Mouse (Mus musculus) kidney, postnatal 0 days (tissue): ENCODE measurements around the gene Hacd4. TPM values are rescaled to one million over a fixed set of nuclear protein-coding genes. Genes with fewer than 3 reads are reported as not detected.

Source experiments
- ATAC-seq: fragments of 200-750 bp; cut with Nextera tagmentation; replicated peaks from 2 replicates; pipeline ENCODE4 v1.8.0; 2017; ENCODE audit warnings: low read depth, moderate number of reproducible peaks, moderate TSS enrichment, moderate library complexity; ENCODE audit not compliant: low FRiP score
- DNase-seq: peaks from one replicate; pipeline ENCODE4 v3.0.0-alpha.2; 2016; ENCODE audit warnings: low spot score
- H3K27ac ChIP-seq: fragments of 300-500 bp; sonication (generic); 2 replicates; pipeline ENCODE4 v1.5.1; 2014; ENCODE audit warnings: mild to moderate bottlenecking
- H3K27me3 ChIP-seq: fragments of 300-500 bp; sonication (generic); 2 replicates; pipeline ENCODE4 v1.6.1; 2014; ENCODE audit warnings: low read length, mixed read lengths; ENCODE audit not compliant: insufficient read depth
- H3K36me3 ChIP-seq: fragments of 300-500 bp; sonication (generic); 2 replicates; pipeline ENCODE4 v1.6.1; 2014; ENCODE audit warnings: low read length, mixed read lengths; ENCODE audit not compliant: insufficient read depth
- H3K4me1 ChIP-seq: fragments of 300-500 bp; sonication (generic); replicated peaks from 2 replicates; pipeline ENCODE4 v1.6.1; 2014; ENCODE audit warnings: antibody characterized with exemption, low read length, mixed read lengths; ENCODE audit not compliant: insufficient read depth
- H3K4me2 ChIP-seq: fragments of 300-500 bp; sonication (generic); 2 replicates; pipeline ENCODE4 v1.6.1; 2014; ENCODE audit warnings: mild to moderate bottlenecking, low read length, moderate library complexity, mixed read lengths
- H3K4me3 ChIP-seq: fragments of 300-500 bp; sonication (generic); replicated peaks from 2 replicates; pipeline ENCODE4 v1.5.1; 2014; ENCODE audit warnings: low read depth, low read length
- H3K9ac ChIP-seq: fragments of 300-500 bp; sonication (generic); 2 replicates; pipeline ENCODE4 v1.6.1; 2014; ENCODE audit warnings: low read depth, low read length
- H3K9me3 ChIP-seq: fragments of 300-500 bp; sonication (generic); replicated peaks from 2 replicates; pipeline ENCODE4 v1.6.1; 2016; ENCODE audit warnings: low read length, inconsistent platforms, mixed read lengths
- CTCF ChIP-seq: IDR thresholded peaks from 2 replicates; pipeline ENCODE4 v1.5.1; 2016; ENCODE audit warnings: antibody characterized with exemption, low read depth, mild to moderate bottlenecking, moderate library complexity
- WGBS: fragments of 180-500 bp; shearing (Covaris S2); extraction: QIAGEN DNeasy Blood & Tissue Kit; methylation state at CpG from one replicate; pipeline ENCODE4 v1.1.7; 2014; 5-methylcytosine and 5-hydroxymethylcytosine counted together
- polyA plus RNA-seq: library from polyadenylated mRNA; unstranded; fragments of >200 nt; fragmentation: Nextera tagmentation; extraction: Ambion mirVana; gene quantifications from 2 replicates; pipeline ENCODE4 v1.2.1, GENCODE M21; 2015

The Hacd4 gene
- polyA plus RNA-seq, 1 experiment from 2014 or later, result 37.0 TPM

- Histone ChIP-seq H3K9me3 (no peaks in the 10 kb centered on the region), H3K27ac (no peak overlapping the region), H3K4me3 (no peak overlapping the region), H3K36me3 (no peaks in the 10 kb centered on the region), H3K4me1 (0 out of 2 replicates have a peak, but pooled peaks cover 2% of the 10 kb centered on the region), H3K9ac (no peak overlapping the region), H3K27me3 (no peaks in the 10 kb centered on the region), H3K4me2 (no peak overlapping the region)
- TF ChIP-seq CTCF, result no peak
- ATAC-seq (no peak), DNase-seq (no peak)
- 73% methylated on average over 3 of the region's 3 CpGs for WGBS
These were observed 1.6 kb downstream of the Hacd4 start for GRCm38 (mm10) chr4:88437166-88437565.

GRCm38 (mm10) chr4:88436593-88437165 lies 2.0 kb downstream of the Hacd4 start:
- 70% methylated on average over 6 of the region's 6 CpGs for WGBS
- DNase-seq (no peak), ATAC-seq (no peak)
- no peak overlapping the region for H3K27ac ChIP-seq
- no peak overlapping the region for H3K4me3 ChIP-seq
- no peaks in the 10 kb centered on the region for H3K9me3 ChIP-seq
- no peaks in the 10 kb centered on the region for H3K27me3 ChIP-seq
- no peak overlapping the region for H3K9ac ChIP-seq
- H3K4me1 ChIP-seq, result 0 out of 2 replicates have a peak, but pooled peaks cover 2% of the 10 kb centered on the region
- no peak overlapping the region for H3K4me2 ChIP-seq
- no peak for TF ChIP-seq CTCF
- H3K36me3 ChIP-seq, result no peaks in the 10 kb centered on the region

GRCm38 (mm10) chr4:88432412-88433024 lies 6.2 kb downstream of the Hacd4 start:
- H3K4me2 ChIP-seq, result no peak overlapping the region
- ATAC-seq (no peak), DNase-seq (no peak)
- H3K4me1 ChIP-seq, result no peaks in the 10 kb centered on the region
- 82% methylated on average over 8 of the region's 8 CpGs for WGBS
- no peaks in the 10 kb centered on the region for H3K27me3 ChIP-seq
- H3K27ac ChIP-seq, result no peak overlapping the region
- H3K36me3 ChIP-seq, result no peaks in the 10 kb centered on the region
- H3K9ac ChIP-seq, result no peak overlapping the region
- no peaks in the 10 kb centered on the region for H3K9me3 ChIP-seq
- H3K4me3 ChIP-seq, result no peak overlapping the region
- TF ChIP-seq CTCF, result no peak

GRCm38 (mm10) chr4:88427630-88428239 lies 11.0 kb downstream of the Hacd4 start:
- WGBS, result 87% methylated on average over 2 of the region's 2 CpGs
- no peak overlapping the region for H3K27ac ChIP-seq
- no peak for DNase-seq
- H3K9ac ChIP-seq, result no peak overlapping the region
- no peak for TF ChIP-seq CTCF
- H3K9me3 ChIP-seq, result no peaks in the 10 kb centered on the region
- H3K4me1 ChIP-seq, result no peaks in the 10 kb centered on the region
- H3K36me3 ChIP-seq, result no peaks in the 10 kb centered on the region
- no peak overlapping the region for H3K4me2 ChIP-seq
- no peaks in the 10 kb centered on the region for H3K27me3 ChIP-seq
- no peak for ATAC-seq
- no peak overlapping the region for H3K4me3 ChIP-seq

- Histone ChIP-seq H3K36me3 (no peaks in the 10 kb centered on the region), H3K9me3 (no peaks in the 10 kb centered on the region), H3K4me2 (no peak overlapping the region), H3K4me3 (no peak overlapping the region), H3K9ac (no peak overlapping the region), H3K27me3 (no peaks in the 10 kb centered on the region), H3K27ac (no peak overlapping the region), H3K4me1 (no peaks in the 10 kb centered on the region)
- no peak for DNase-seq
- ATAC-seq, result no peak
- no peak for TF ChIP-seq CTCF
These were observed 14.2 kb downstream of the Hacd4 start for GRCm38 (mm10) chr4:88424563-88424962.

GRCm38 (mm10) chr4:88419378-88419777 lies 19.4 kb downstream of the Hacd4 start:
- no peak overlapping the region for H3K4me2 ChIP-seq
- no peak for TF ChIP-seq CTCF
- no peak overlapping the region for H3K9ac ChIP-seq
- H3K27me3 ChIP-seq, result no peaks in the 10 kb centered on the region
- H3K9me3 ChIP-seq, result no peaks in the 10 kb centered on the region
- 95% methylated on average over 5 of the region's 5 CpGs for WGBS
- H3K27ac ChIP-seq, result no peak overlapping the region
- ATAC-seq (no peak), DNase-seq (no peak)
- H3K4me1 ChIP-seq, result no peaks in the 10 kb centered on the region
- H3K4me3 ChIP-seq, result no peak overlapping the region
- H3K36me3 ChIP-seq, result no peaks in the 10 kb centered on the region
